Mouse (Mus musculus) small intestine, adult 2 months (tissue): ENCODE data around the gene Rev3l. TPM values are rescaled to one million over a fixed set of nuclear protein-coding genes. Genes with fewer than 3 reads are reported as not detected.
A peak's percentile ranks its signal among the peaks of the same experiment; 100 is the strongest.

Source experiments
- H3K27ac ChIP-seq: fragments of 200-500 bp; 2 replicates; pipeline ENCODE4 v1.5.1; 2012; ENCODE audit warnings: low read depth, low read length, control low read depth, inconsistent platforms; ENCODE audit not compliant: insufficient read depth
- H3K27me3 ChIP-seq: fragments of 200-500 bp; 2 replicates; pipeline ENCODE4 v1.6.1; 2012; ENCODE audit warnings: mild to moderate bottlenecking, moderate library complexity, low read length, inconsistent platforms; ENCODE audit not compliant: control insufficient read depth, insufficient read depth
- H3K36me3 ChIP-seq: fragments of 200-500 bp; 2 replicates; pipeline ENCODE4 v1.6.1; 2012; ENCODE audit warnings: mild to moderate bottlenecking, low read length, control low read depth, inconsistent platforms; ENCODE audit not compliant: control insufficient read depth, insufficient read depth
- H3K4me1 ChIP-seq: fragments of 200-500 bp; 2 replicates; pipeline ENCODE4 v1.6.1; 2012; ENCODE audit warnings: low read length, inconsistent platforms, mixed read lengths; ENCODE audit not compliant: control insufficient read depth, insufficient read depth, insufficient read length
- H3K4me3 ChIP-seq: fragments of 200-500 bp; 2 replicates; pipeline ENCODE4 v1.5.1; 2012; ENCODE audit warnings: low read depth, mild to moderate bottlenecking, control low read depth, inconsistent platforms, low read length, moderate library complexity
- CTCF ChIP-seq: fragments of 200-500 bp; IDR thresholded peaks from 2 replicates; pipeline ENCODE4 v1.5.1; 2012; ENCODE audit warnings: low read depth, mild to moderate bottlenecking, control low read depth, inconsistent platforms, low read length, moderate library complexity, mixed read lengths; ENCODE audit not compliant: insufficient replicate concordance, insufficient read length; ENCODE audit errors: extremely low read depth
- POLR2A ChIP-seq: fragments of 200-500 bp; IDR thresholded peaks from 2 replicates; pipeline ENCODE4 v1.6.1; 2012; ENCODE audit warnings: low read depth, mild to moderate bottlenecking, control low read depth, inconsistent platforms, low read length, moderate library complexity
- WGBS: fragments of 180-500 bp; shearing (Covaris S2); methylation state at CpG from one replicate; pipeline ENCODE4 v1.1.7; 2018; 5-methylcytosine and 5-hydroxymethylcytosine counted together
- polyA plus RNA-seq: library from polyadenylated mRNA; depleted of rRNA; stranded (reverse); fragments of >200 nt; gene quantifications from 2 replicates; pipeline ENCODE4 v1.2.3, GENCODE M21; 2012

Rev3l gene
- polyA plus RNA-seq, 1 experiment: 3.9 TPM

GRCm38 (mm10) chr10:39893702-39894697 lies 162.1 kb downstream of the Rev3l start:
- no peak overlapping the region for H3K4me3 ChIP-seq
- whole genome bisulfite sequencing: 51% methylated on average over 11 of the region's 11 CpGs

GRCm38 (mm10) chr10:39896503-39896902 lies 164.6 kb downstream of the Rev3l start:
- TF ChIP-seq CTCF (peak; percentile 31; the same call in 1 of the 2 replicates), POLR2A (no peak)
- WGBS: 72% methylated on average over 5 of the region's 5 CpGs
- Histone ChIP-seq H3K36me3 (no peaks in the 10 kb centered on the region), H3K4me3 (no peak overlapping the region), H3K4me1 (peaks cover 10% of the 10 kb centered on the region; the same call in 1 of the 2 replicates), H3K27ac (no peak overlapping the region), H3K27me3 (no peaks in the 10 kb centered on the region)

More at GRCm38 (mm10) chr10:39893702-39894697, 162.1 kb downstream of the Rev3l start:
- Histone ChIP-seq H3K27ac (no peak overlapping the region), H3K36me3 (no peaks in the 10 kb centered on the region), H3K27me3 (no peaks in the 10 kb centered on the region), H3K4me1 (peaks cover 8% of the 10 kb centered on the region; the same call in 1 of the 2 replicates)
- TF ChIP-seq POLR2A: no peak
- TF ChIP-seq CTCF: no peak

- Histone ChIP-seq H3K27ac (peak within 1 kb of the TSS; percentile 88), H3K4me1 (peaks cover 7% of the 10 kb centered on the region; the same call in 1 of the 2 replicates), H3K27me3 (no peaks in the 10 kb centered on the region), H3K36me3 (no peaks in the 10 kb centered on the region), H3K4me3 (peak within 1 kb of the TSS; percentile 62)
- TF ChIP-seq POLR2A (peak; percentile 60), CTCF (no peak)
- under 1% methylated on average over 41 of the region's 41 CpGs for WGBS
Measured at GRCm38 (mm10) chr10:39898874-39899371, 167.0 kb downstream of the Rev3l start, which contains the start of gene Mfsd4b4. Gene Mfsd4b4 (minus strand): TSS chr10:39899238.

DNA sequence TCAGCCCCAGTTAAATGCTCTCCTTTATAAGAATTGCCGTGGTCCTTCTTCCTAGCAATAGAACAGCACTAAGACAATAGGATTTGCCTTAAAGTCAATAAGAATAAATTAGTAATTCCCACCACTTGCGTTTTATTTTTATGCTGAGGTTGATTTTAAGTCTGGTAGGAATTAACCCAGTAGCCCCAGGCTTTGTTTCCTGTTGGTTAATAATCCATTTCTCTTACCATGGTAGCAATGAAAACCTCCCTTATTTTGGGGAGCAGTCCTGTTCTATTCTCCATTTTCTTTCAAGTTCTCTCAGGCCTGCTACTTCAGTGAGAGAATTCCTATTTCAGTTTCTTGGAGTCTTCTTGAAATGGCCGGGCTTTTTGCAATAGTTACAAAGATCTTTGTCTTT lies 172.3 kb downstream of the Rev3l start:
- WGBS: 91% methylated on average over 3 of the region's 3 CpGs
- no peak overlapping the region for H3K27ac ChIP-seq
- TF ChIP-seq POLR2A: no peak
- no peaks in the 10 kb centered on the region for H3K27me3 ChIP-seq
- H3K4me3 ChIP-seq: no peak overlapping the region
- H3K36me3 ChIP-seq: no peaks in the 10 kb centered on the region
- H3K4me1 ChIP-seq: peaks cover 17% of the 10 kb centered on the region

GRCm38 (mm10) chr10:39906799-39907658 lies 175.1 kb downstream of the Rev3l start:
- H3K4me3 ChIP-seq: peak overlapping the region; percentile 48
- H3K27ac ChIP-seq: peak overlapping the region; percentile 99
- 22% methylated on average over 10 of the region's 10 CpGs for WGBS
- no peak for TF ChIP-seq CTCF
- peak; percentile 21; the same call in 1 of the 2 replicates for TF ChIP-seq POLR2A
- H3K4me1 ChIP-seq: peaks cover 17% of the 10 kb centered on the region
- H3K36me3 ChIP-seq: no peaks in the 10 kb centered on the region
- H3K27me3 ChIP-seq: no peaks in the 10 kb centered on the region

DNA sequence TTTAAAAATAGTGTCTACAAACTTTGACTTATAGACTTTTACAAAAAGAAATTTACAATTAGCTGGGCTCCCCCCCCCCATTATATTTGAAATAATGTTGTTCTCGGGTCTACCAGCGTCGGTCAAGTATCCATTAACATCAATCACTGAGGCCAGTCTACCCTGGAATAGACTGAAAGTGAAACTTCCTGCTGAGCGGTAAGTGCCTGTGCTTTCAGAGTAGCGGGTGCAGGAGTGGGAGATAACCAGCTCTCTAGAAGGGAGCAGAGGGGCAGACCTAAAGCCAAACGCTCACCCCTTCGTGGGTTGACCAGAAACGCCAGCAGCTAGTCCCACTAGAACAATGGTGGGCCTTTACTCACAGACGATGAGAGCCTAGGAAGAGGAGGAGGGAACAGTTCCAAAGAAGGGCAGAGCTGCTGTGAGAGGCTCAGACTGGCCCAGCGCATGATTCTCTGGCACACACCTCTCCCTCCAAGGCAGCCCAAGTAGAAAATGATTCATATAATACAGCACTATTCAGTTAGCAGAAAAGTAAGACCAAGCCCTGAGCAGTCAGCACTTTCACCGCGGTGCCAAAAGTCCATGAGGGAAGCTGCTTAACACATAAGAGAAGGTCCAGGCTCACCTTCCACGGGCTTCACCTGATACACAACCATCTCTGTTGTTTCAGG lies 177.0 kb downstream of the Rev3l start:
- H3K27ac ChIP-seq: peak overlapping the region; percentile 97
- H3K4me3 ChIP-seq: peak overlapping the region; percentile 66
- peaks cover 17% of the 10 kb centered on the region for H3K4me1 ChIP-seq
- no peaks in the 10 kb centered on the region for H3K27me3 ChIP-seq
- no peaks in the 10 kb centered on the region for H3K36me3 ChIP-seq
- 22% methylated on average over 13 of the region's 13 CpGs for WGBS
- TF ChIP-seq CTCF (no peak), POLR2A (no peak)
